Mouse (Mus musculus): Measurements from ENCODE around the gene Ublcp1.
A peak's percentile ranks its signal among the peaks of the same experiment; 100 is the strongest.

Ublcp1 gene

DNA sequence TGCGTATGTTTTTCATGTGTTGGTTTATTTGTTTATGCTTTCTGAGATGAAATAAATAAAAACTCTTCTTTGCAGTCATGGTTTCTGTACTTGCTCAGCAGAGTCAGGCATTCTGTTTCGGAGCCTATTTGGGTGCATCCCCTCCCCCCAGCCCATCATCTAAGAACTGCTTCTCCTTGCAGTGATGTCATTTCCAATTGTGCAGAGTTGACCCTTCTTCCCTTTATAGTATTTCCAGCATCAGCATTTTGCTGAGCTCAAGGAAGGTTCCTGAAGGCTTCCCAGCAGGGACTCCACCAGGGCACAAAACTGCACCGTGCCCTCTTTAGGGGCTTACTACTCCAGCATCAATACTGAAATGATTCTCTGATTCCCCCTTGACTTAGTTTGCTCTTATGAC lies 55.7 kb downstream of the Ublcp1 start:
- no peak for DNase-seq

GRCm38 (mm10) chr11:44413371-44413770 lies 56.9 kb downstream of the Ublcp1 start:
- no peak for DNase-seq

DNA sequence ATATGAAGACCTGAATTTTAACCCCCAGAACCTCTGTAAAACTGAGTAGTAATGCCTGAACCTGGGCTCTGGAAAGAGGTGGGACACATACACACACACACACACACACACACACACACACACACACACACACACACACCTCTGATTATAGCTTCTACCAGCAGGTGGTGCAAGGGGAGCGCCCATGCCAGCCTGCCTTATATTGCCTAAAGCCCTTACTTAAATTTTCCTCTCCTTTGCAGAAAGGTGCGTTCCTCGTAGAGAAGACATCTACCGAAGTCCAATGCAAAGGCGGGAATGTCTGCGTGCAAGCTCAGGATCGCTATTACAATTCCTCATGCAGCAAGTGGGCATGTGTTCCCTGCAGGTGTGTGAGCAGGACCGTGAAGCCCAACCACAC lies 58.0 kb downstream of the Ublcp1 start:
- no peak for DNase-seq

DNA sequence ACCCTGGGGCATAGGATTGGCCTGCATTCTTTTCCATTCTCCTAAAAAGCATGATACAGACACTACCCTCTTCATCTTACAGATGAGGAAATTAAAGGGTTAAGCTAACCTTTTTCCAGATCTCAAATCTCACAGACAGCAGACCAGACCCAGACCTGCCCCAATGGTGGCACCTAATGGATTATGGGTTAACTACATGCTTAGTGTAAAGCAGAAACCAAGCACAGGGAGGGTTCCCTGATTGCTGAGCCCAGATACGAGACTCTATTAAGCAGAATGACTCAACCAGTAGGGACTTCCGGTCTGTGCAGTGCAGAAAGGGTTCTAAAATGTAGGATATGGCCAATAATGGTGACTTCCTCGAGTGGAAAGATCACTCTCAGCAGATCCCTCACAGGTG lies 59.9 kb downstream of the Ublcp1 start:
- DNase-seq: no peak

GRCm38 (mm10) chr11:44408626-44409025 lies 61.7 kb downstream of the Ublcp1 start:
- peak in 1 of 2 experiments; percentile 23 for DNase-seq

DNA sequence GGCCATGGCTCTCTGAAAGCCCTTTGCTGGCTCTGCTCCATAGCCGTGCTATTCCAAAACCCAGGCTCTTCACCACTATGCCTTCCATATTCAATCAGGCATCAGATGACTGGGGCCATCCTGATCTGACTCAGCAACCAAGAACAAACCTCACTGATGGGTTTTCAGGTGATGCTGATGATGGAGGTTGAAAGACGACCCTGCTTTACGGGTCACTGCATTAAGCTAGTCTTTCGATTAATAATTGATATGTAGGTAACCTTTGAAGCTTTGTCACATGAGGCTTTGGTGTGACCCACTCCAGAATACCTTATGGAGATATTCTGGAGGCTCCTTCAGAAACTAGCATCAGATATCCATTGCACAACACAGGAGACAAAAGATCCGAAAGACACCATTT lies 63.8 kb downstream of the Ublcp1 start:
- peak; percentile 37 to 48 for DNase-seq

GRCm38 (mm10) chr11:44405961-44406360 lies 64.3 kb downstream of the Ublcp1 start:
- no peak for DNase-seq

GRCm38 (mm10) chr11:44405113-44405512 lies 65.2 kb downstream of the Ublcp1 start:
- no peak for DNase-seq
